Mouse (Mus musculus) heart, adult 2 months (tissue): Measurements from ENCODE around the gene Aldh16a1. TPM values are rescaled to one million over a fixed set of nuclear protein-coding genes. Genes with fewer than 3 reads are reported as not detected.
"Not testable (repeated sequence)": the region's sequence is repeated elsewhere in the genome, so short reads cannot be mapped to it uniquely, and the experiment has no call there.

Experiments
- DNase-seq, 2 experiments: peaks; one replicate each; pipeline ENCODE4 v3.0.0; 2021
- H3K27ac ChIP-seq: fragments of 200-600 bp; 2 replicates; pipeline ENCODE4 v1.8.1; 2022
- H3K27me3 ChIP-seq: fragments of 200-500 bp; 2 replicates; pipeline ENCODE4 v1.6.1; 2012; ENCODE audit warnings: mild to moderate bottlenecking, low read length, inconsistent platforms, mixed read lengths; ENCODE audit not compliant: control insufficient read depth, insufficient read depth
- H3K36me3 ChIP-seq: fragments of 200-500 bp; 2 replicates; pipeline ENCODE4 v1.6.1; 2012; ENCODE audit warnings: low read length, inconsistent platforms; ENCODE audit not compliant: control insufficient read depth, insufficient read depth
- H3K4me1 ChIP-seq: fragments of 200-500 bp; 2 replicates; pipeline ENCODE4 v1.6.1; 2011; ENCODE audit warnings: low read length; ENCODE audit not compliant: control insufficient read depth, insufficient read depth
- H3K4me3 ChIP-seq: fragments of 200-600 bp; 2 replicates; pipeline ENCODE4 v1.8.1; 2022
- H3K79me2 ChIP-seq: fragments of 200-500 bp; replicated peaks from 2 replicates; pipeline ENCODE4 v1.6.1; 2012; ENCODE audit warnings: mild to moderate bottlenecking, inconsistent platforms, low read length, moderate library complexity, mixed read lengths; ENCODE audit not compliant: control insufficient read depth, insufficient read depth
- H3K9ac ChIP-seq: fragments of 200-500 bp; 2 replicates; pipeline ENCODE4 v1.6.1; 2012; ENCODE audit warnings: low read depth, mild to moderate bottlenecking, control low read depth, inconsistent platforms, low read length, mixed read lengths
- CTCF ChIP-seq: fragments of 200-600 bp; IDR thresholded peaks from 2 replicates; pipeline ENCODE4 v1.8.1; 2022; ENCODE audit warnings: antibody characterized with exemption, mild to moderate bottlenecking, moderate library complexity
- EP300 ChIP-seq: fragments of 200-500 bp; IDR thresholded peaks from 2 replicates; pipeline ENCODE4 v1.6.1; 2011; ENCODE audit warnings: low read depth, low read length, control low read depth; ENCODE audit not compliant: insufficient read depth
- POLR2A ChIP-seq: fragments of 200-500 bp; IDR thresholded peaks from 2 replicates; pipeline ENCODE4 v1.6.1; 2011; ENCODE audit warnings: mild to moderate bottlenecking, low read depth, low read length, control low read depth; ENCODE audit not compliant: insufficient read depth
- WGBS: fragments of 180-500 bp; shearing (Covaris S2); methylation state at CpG from one replicate; pipeline ENCODE4 v1.1.7; 2018; 5-methylcytosine and 5-hydroxymethylcytosine counted together
- intact Hi-C: fragments of 180-260 bp; cut with DNase I; formaldehyde crosslinking; loops from one replicate; pipeline ENCODE4 v1.15.1; 2025
- polyA plus RNA-seq: library from polyadenylated mRNA; depleted of rRNA; stranded (reverse); fragments of >200 nt; gene quantifications from 2 replicates; pipeline ENCODE4 v1.2.3, GENCODE M21; 2012
- total RNA-seq, 2 experiments: library from RNA; stranded (reverse); gene quantifications; 2 replicates each; pipeline ENCODE4 v1.2.3; 2021

The Aldh16a1 gene
- total and polyA plus RNA-seq, 3 experiments, result 19.7 to 25.1 (median 23.5) TPM

DNA sequence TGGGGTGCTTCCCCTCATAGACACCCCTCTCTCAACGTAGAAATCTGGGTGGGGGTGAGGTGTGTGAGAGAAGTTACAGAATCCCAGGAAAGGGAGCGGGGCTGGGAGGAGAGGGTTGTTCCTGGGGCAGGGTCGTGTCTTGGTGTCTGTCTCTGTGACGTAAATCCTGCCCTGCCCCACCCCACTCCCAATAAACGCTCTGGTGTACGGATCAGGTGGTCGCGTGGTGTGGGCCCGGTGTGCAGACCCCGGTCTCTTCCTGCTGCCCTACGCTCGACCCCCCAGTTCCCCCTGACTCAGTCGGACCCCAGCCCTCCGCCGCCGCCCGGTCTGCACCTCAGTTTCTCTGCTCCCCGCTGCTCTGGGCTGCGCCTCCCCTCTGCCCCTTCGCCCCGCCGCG, 21.5 kb upstream of the Aldh16a1 start:
- Histone ChIP-seq H3K27me3 (peaks cover 24% of the 10 kb centered on the region), H3K79me2 (no peaks in the 10 kb centered on the region), H3K4me1 (no peaks in the 10 kb centered on the region), H3K36me3 (no peaks in the 10 kb centered on the region), H3K27ac (no peak overlapping the region), H3K9ac (no peak overlapping the region), H3K4me3 (no peak overlapping the region)
- intact Hi-C loops, result no loop called here
- WGBS, result 3% methylated on average over 23 of the region's 23 CpGs
- no peak for DNase-seq
- TF ChIP-seq EP300, result no peak
- TF ChIP-seq CTCF, result no peak

DNA sequence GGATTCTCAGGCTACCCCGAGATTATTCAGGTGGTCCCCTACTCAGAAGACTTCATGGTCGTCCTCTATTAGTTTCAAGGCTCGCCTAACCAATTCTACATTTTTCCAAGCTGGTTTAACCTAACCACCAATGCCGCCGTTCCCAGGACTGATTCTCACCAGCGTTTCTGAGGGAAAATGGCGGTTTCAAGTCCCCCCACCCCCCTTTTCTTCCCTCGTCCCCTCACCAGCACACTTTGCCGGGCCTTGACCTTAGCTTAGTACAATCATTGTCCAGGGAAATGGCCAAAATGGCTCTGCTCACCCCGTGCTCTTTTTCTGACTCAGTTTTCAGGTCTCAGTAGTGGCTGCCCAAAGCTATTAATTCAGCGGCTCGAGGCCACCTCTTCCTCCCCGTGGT, 21.0 kb upstream of the Aldh16a1 start:
- H3K4me3 ChIP-seq, result no peak overlapping the region
- TF ChIP-seq CTCF (no peak), POLR2A (no peak)
- H3K36me3 ChIP-seq, result no peaks in the 10 kb centered on the region
- H3K9ac ChIP-seq, result no peak overlapping the region
- intact Hi-C loops, result no loop called here
- H3K27ac ChIP-seq, result no peak overlapping the region
- no peaks in the 10 kb centered on the region for H3K4me1 ChIP-seq
- no peaks in the 10 kb centered on the region for H3K79me2 ChIP-seq
- 12% methylated on average over 13 of the region's 13 CpGs for WGBS
- peaks cover 23% of the 10 kb centered on the region for H3K27me3 ChIP-seq
- no peak for DNase-seq

DNA sequence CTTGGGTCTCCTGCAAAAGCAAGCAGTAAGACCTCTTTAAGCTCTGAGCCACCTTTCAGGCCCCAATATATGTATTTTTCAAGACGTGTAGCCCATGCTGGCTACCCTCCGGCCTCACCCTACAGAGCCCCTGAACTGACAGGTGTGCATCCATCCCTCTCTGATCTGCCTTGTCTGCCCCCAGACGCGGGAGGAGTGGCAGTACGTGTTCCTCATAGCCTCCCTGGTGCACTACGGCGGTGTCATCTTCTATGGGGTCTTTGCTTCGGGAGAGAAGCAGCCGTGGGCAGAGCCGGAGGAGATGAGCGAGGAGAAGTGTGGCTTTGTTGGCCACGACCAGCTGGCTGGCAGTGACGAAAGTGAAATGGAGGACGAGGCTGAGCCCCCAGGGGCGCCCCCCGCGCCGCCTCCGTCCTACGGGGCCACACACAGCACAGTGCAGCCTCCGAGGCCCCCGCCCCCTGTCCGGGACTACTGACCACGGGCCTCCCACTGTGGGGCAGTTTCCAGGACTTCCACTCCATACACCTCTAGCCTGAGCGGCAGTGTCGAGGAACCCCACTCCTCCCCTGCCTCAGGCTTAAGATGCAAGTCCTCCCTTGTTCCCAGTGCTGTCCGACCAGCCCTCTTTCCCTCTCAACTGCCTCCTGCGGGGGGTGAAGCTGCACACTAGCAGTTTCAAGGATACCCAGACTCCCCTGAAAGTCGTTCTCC, 20.3 kb upstream of the Aldh16a1 start:
- Histone ChIP-seq H3K9ac (no peak overlapping the region), H3K27ac (no peak overlapping the region), H3K27me3 (peaks cover 23% of the 10 kb centered on the region), H3K79me2 (no peaks in the 10 kb centered on the region), H3K4me1 (no peaks in the 10 kb centered on the region), H3K36me3 (no peaks in the 10 kb centered on the region), H3K4me3 (no peak overlapping the region)
- 17% methylated on average over 29 of the region's 29 CpGs for WGBS
- no peak for TF ChIP-seq CTCF
- intact Hi-C loops, result no loop called here
- DNase-seq, result no peak

DNA sequence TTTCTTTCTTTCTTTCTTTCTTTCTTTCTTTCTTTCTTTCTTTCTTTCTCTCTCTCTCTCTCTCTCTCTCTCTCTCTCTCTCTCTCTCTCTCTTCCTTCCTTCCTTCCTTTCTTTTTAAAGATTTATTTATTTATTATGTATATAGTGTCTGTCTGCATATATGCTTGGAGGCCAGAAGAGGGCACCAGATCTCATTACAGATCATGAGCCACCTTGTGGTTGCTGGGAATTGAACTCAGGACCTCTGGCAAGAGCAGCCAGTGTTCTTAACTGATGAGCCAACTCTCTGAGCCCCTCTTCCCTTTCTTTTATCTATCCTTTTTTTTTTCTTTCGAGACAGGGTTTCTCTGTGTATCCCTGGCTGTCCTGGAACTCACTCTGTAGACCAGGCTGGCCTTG, 19.4 kb upstream of the Aldh16a1 start:
- H3K36me3 ChIP-seq, H3K27ac ChIP-seq, H3K4me3 ChIP-seq, H3K4me1 ChIP-seq, H3K79me2 ChIP-seq, intact Hi-C loops, DNase-seq, H3K9ac ChIP-seq: not testable (repeated sequence)
- WGBS, result 42% methylated on average over 1 of the region's 1 CpGs
- H3K27me3 ChIP-seq, result peaks cover 25% of the 10 kb centered on the region
- TF ChIP-seq CTCF, result peak; percentile 57

DNA sequence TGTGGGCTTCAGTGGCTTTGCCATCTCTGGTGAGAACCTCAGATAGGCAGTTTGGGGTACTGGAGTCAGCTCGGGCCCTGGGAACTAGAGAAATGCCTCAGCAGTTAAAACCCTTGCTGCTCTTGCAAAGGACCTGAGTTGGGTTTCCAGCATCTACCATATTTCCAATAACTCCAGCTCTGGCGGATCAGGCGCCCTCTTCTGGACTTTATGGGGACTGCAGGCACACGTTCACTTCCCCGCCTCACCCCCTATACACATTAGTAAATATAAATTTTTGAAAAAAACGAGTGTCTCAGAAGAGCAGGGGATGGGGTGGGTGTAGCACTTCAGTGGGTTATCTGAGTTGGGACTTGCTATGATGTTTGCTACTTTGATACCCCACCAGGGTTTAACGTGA, 18.6 kb upstream of the Aldh16a1 start:
- Histone ChIP-seq H3K36me3 (no peaks in the 10 kb centered on the region), H3K9ac (no peak overlapping the region), H3K4me1 (no peaks in the 10 kb centered on the region), H3K27ac (no peak overlapping the region), H3K4me3 (no peak overlapping the region), H3K27me3 (peaks cover 26% of the 10 kb centered on the region), H3K79me2 (no peaks in the 10 kb centered on the region)
- intact Hi-C loops, result no loop called here
- no peak for DNase-seq
- WGBS, result 57% methylated on average over 7 of the region's 7 CpGs
- TF ChIP-seq EP300 (no peak), CTCF (peak; percentile 65)

DNA sequence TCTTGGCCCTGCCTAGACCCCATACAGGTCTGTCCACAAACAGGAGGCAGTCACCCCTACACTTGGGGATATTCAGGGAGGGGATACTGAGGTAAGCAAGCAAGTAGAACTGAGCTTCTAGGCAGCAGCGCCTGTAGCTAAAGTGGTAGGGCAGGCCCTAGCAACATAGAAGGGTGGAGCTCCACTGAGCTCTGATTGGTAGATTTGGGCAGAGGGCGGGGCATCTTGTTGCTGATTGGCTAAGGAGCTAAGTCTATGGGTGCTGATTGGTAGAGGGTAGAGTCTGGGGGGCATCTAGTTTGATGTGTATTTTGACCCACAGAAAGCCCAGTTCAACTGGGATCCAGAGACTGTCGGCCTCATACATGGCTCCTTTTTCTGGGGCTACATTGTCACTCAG, 15.1 kb upstream of the Aldh16a1 start:
- no peaks in the 10 kb centered on the region; the same call in 1 of the 2 replicates for H3K4me1 ChIP-seq
- WGBS, result 90% methylated on average over 3 of the region's 3 CpGs
- no peak overlapping the region for H3K4me3 ChIP-seq
- no peaks in the 10 kb centered on the region for H3K79me2 ChIP-seq
- TF ChIP-seq CTCF (no peak), POLR2A (no peak), EP300 (no peak)
- H3K27ac ChIP-seq, result no peak overlapping the region
- peaks cover 5% of the 10 kb centered on the region for H3K27me3 ChIP-seq
- no peak for DNase-seq
- intact Hi-C loops, result no loop called here
- no peaks in the 10 kb centered on the region for H3K36me3 ChIP-seq
- no peak overlapping the region for H3K9ac ChIP-seq

DNA sequence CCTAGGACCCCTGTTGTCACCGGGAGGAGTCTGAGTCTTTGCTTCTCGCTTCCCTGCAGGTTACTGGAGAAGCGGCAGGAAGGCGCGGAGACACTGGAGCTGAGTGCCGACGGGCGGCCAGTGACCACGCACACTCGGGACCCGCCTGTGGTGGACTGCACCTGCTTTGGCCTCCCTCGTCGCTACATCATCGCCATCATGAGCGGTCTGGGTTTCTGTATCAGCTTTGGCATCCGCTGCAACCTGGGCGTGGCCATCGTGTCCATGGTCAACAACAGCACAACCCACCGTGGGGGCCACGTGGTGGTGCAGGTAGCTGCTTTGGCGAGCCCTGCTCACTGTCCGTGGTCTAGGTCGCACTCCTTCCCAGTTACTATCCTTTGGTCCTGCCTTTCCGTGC, 14.3 kb upstream of the Aldh16a1 start:
- 11% methylated on average over 24 of the region's 24 CpGs for WGBS
- Histone ChIP-seq H3K27me3 (peaks cover 8% of the 10 kb centered on the region), H3K79me2 (no peaks in the 10 kb centered on the region), H3K9ac (no peak overlapping the region), H3K36me3 (no peaks in the 10 kb centered on the region), H3K4me1 (no peaks in the 10 kb centered on the region; the same call in 1 of the 2 replicates), H3K4me3 (no peak overlapping the region), H3K27ac (no peak overlapping the region)
- DNase-seq, result no peak
- intact Hi-C loops, result no loop called here
- TF ChIP-seq POLR2A, result no peak
- no peak for TF ChIP-seq EP300
- no peak for TF ChIP-seq CTCF
